Mouse (Mus musculus) right cerebral cortex, postnatal 36 days (tissue): ENCODE data around the gene Acad9.

Source experiments
- DNase-seq, 2 experiments: peaks; one replicate each; pipeline ENCODE4 v3.0.0; 2022; ENCODE audit warnings: low spot score in 2 of 2, mixed read lengths in 1 of 2

The Acad9 gene

GRCm38 (mm10) chr3:36065843-36066651, at the start of gene Acad9:
Gene Acad9, plus strand, starts transcription at chr3:36065979.
- peak; percentile 95 to 96 for DNase-seq

- DNase-seq, result no peak
Observed at GRCm38 (mm10) chr3:36025732-36026131, 40.0 kb upstream of the Acad9 start.

GRCm38 (mm10) chr3:36029993-36030392, 35.8 kb upstream of the Acad9 start:
- DNase-seq, result no peak

GRCm38 (mm10) chr3:36031740-36032510, 33.9 kb upstream of the Acad9 start:
- no peak for DNase-seq

- DNase-seq, result no peak
Observed at GRCm38 (mm10) chr3:36044520-36044919, 21.3 kb upstream of the Acad9 start.

GRCm38 (mm10) chr3:36045086-36045485, 20.7 kb upstream of the Acad9 start:
- DNase-seq, result no peak

GRCm38 (mm10) chr3:36049106-36049505, 16.7 kb upstream of the Acad9 start:
- DNase-seq, result no peak

- DNase-seq, result no peak
Observed at GRCm38 (mm10) chr3:36053447-36053846, 12.3 kb upstream of the Acad9 start, which contains the start of gene Ccdc144b. Gene Ccdc144b, minus strand, starts transcription at chr3:36053547.

- no peak for DNase-seq
Observed at GRCm38 (mm10) chr3:36060096-36060850, 5.5 kb upstream of the Acad9 start.

- DNase-seq, result no peak
Observed at GRCm38 (mm10) chr3:36064592-36065061, 1.2 kb upstream of the Acad9 start.

- DNase-seq, result no peak
Observed at GRCm38 (mm10) chr3:36065166-36065565, 613 bp upstream of the Acad9 start.

- no peak for DNase-seq
Observed at GRCm38 (mm10) chr3:36067731-36068130, 2.0 kb downstream of the Acad9 start.

GRCm38 (mm10) chr3:36070436-36070835, 4.7 kb downstream of the Acad9 start:
- no peak for DNase-seq

- DNase-seq, result no peak
Observed at GRCm38 (mm10) chr3:36071047-36071446, 5.3 kb downstream of the Acad9 start.

- no peak for DNase-seq
Observed at GRCm38 (mm10) chr3:36074231-36074630, 8.5 kb downstream of the Acad9 start.

- DNase-seq, result no peak
Observed at GRCm38 (mm10) chr3:36075466-36075865, 9.7 kb downstream of the Acad9 start.

- DNase-seq, result no peak
Observed at GRCm38 (mm10) chr3:36077386-36077785, 11.6 kb downstream of the Acad9 start.

GRCm38 (mm10) chr3:36079886-36080285, 14.1 kb downstream of the Acad9 start:
- no peak for DNase-seq

- no peak for DNase-seq
Observed at GRCm38 (mm10) chr3:36080741-36081140, 15.0 kb downstream of the Acad9 start.

- no peak for DNase-seq
Observed at GRCm38 (mm10) chr3:36082843-36083242, 17.1 kb downstream of the Acad9 start.

GRCm38 (mm10) chr3:36083381-36083780, 17.6 kb downstream of the Acad9 start:
- no peak for DNase-seq

GRCm38 (mm10) chr3:36085394-36085793, 19.6 kb downstream of the Acad9 start:
- DNase-seq, result no peak
